Mouse (Mus musculus) adrenal gland, postnatal 14 days (tissue): ENCODE data around the gene Sestd1. TPM values are rescaled to one million over a fixed set of nuclear protein-coding genes. Genes with fewer than 3 reads are reported as not detected.

Experiments
- DNase-seq: peaks from one replicate; pipeline ENCODE4 v3.0.0; 2021; ENCODE audit warnings: mixed read lengths
- total RNA-seq: library from RNA; stranded (reverse); gene quantifications from 2 replicates; pipeline ENCODE4 v1.2.3, GENCODE M21; 2021

Sestd1 gene
- total RNA-seq, 1 experiment from 2014 or later: 15.5 TPM

DNA sequence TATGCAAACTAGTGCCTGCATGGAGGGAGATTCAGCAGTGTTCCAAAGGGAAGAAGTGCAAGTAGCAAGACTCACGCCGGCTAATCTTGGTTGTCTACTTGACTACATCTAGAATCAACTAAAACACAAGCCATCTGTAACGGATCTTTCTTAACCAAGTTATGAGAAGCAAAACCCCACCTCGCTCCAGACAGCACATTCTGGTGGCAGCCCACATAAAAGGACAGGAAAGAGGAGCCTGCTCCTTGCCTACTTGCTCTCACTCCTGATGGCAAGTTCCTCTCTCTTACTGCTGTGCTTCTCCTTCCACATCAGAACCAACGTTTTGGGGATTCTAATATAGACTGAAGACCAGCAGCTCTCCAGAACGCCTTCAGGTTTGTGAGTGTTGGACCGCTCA is 9.6 kb downstream of the Sestd1 start:
- no peak for DNase-seq

- DNase-seq: no peak
Observed at GRCm38 (mm10) chr2:77270136-77270535, 10.3 kb downstream of the Sestd1 start.

DNA sequence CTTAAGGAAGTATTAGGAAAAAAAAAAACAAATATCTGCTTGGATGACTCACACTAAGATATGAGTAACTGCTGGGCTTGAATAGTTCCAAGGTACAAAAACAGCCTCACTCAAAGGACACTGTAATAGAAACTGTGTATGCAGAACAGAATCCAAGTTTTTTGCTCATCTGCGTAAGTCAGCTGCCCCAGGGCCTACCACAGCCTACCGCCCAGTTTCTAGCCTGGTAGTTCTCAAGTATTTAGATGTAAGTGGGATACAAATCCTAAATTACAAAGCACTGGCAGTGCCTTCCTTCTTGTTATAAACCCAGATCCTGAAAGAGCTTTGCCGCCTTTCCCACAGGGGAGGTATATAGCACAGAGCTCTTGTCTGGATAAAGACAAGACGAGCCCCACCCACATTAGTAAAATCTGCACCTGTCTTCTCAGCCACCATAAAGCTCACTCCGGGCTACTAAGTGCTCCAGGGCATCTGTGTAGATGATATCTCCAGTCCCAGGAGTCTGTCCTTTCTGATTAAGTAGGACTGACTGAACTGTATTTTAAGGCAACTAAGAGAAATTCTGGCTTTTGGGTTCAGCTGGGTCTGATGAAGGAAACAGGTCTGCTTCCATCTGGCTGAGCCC is 11.7 kb downstream of the Sestd1 start:
- no peak for DNase-seq

- no peak for DNase-seq
Observed at GRCm38 (mm10) chr2:77266931-77267330, 13.5 kb downstream of the Sestd1 start.

- DNase-seq: peak; percentile 16
Observed at GRCm38 (mm10) chr2:77266011-77266410, 14.4 kb downstream of the Sestd1 start.

DNA sequence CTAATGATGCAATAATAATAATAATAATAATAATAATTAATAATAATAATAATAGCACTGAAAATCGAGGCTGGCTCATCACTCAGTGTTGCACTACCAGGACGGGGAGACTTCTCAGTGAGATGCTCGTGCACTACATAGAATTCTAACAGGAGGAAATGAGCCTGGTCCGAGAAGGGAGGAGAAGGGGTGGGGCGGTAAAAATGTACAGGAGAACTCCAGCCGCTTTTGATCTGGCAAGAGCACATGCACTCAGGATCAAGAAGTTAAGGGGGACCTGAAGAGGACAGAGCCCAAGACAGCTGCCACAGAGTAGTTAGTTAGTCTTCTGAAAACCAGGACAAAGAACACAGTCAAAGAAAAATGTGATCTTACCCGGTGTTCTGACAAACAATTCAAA is 15.1 kb downstream of the Sestd1 start:
- no peak for DNase-seq

DNA sequence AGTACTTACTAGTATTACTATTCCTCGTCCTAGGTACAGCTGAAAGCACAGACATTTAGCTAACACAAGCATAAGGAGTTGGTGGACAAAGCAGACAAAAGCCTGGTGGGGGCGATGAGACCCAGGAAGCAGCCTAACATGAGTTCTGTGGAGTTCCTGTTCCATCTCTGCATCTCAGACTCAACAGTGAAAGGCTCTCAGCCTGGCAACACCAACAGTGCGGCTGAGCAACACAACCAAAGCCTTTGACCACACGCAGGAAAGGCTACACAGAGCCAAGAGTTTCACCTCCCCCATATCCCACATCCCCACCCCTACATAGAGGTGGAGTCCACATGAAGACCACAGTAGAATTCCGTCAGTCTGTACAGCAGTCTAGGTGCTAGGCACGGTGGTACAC is 15.8 kb downstream of the Sestd1 start:
- DNase-seq: no peak

DNA sequence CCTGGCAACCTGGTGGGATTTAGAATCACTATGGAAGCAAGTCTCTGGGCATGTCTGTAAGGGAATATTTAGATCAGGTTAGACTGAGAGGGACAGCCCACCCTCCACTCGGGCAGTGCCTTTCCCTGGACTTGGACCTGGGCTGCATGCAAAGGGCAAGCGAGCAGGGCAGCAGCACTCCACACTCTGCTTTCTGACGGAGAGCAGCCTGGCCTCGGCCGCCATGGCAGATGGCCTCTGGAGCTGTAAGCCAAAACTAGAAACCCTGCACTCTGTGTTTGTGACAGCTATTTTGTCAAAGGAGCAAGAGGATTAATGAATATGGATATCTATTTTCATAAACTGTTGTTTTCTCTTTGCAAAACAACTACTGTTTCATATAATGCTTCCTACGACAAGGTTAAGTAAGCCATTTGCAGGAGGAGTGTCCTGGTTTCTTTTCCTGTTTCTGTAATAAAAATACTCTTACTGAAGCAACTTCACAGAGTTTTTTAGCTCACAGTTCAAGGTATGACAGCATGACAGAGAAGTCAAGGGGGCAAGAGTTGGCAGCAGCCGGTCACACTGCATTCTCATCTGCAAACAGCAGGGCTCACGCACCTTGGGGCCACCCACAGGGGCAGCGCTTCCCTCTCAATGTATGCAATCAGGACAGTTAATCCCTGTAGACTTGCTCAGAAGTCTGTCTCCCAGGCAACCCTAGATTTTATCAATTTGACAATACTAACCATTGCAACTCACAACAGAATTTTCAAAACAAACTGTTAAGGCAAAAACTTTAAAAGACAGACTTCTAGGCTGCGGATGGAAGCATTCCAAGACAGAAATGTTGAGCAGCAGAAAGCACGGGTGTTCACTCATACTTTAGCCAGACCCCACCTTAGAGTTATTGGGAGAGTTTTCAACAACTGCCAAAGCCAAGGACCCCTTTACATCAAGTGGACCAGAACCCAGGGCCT is 16.6 kb downstream of the Sestd1 start:
- no peak for DNase-seq

DNA sequence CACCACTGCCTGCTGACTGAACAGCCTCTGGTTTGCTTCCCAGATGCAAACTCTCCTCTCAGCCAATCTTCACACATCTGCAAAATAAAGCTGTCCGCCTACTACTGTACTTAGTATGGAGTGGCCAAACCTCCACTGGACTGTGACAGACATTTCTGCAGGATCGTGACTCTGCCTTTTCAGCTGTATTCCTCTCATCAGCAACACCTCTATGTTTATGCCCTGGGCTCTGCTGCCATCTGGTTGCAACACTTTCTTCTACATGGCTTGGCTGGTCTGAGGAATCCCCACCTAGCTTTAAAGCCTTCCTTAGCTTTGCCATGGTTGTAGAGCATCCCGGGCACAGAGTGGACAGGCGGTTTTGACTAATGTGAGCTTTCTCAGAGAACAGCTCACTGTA is 20.3 kb downstream of the Sestd1 start:
- no peak for DNase-seq

- DNase-seq: no peak
Observed at GRCm38 (mm10) chr2:77253227-77253626, 27.2 kb downstream of the Sestd1 start.

GRCm38 (mm10) chr2:77251736-77252135 is 28.7 kb downstream of the Sestd1 start:
- DNase-seq: no peak

DNA sequence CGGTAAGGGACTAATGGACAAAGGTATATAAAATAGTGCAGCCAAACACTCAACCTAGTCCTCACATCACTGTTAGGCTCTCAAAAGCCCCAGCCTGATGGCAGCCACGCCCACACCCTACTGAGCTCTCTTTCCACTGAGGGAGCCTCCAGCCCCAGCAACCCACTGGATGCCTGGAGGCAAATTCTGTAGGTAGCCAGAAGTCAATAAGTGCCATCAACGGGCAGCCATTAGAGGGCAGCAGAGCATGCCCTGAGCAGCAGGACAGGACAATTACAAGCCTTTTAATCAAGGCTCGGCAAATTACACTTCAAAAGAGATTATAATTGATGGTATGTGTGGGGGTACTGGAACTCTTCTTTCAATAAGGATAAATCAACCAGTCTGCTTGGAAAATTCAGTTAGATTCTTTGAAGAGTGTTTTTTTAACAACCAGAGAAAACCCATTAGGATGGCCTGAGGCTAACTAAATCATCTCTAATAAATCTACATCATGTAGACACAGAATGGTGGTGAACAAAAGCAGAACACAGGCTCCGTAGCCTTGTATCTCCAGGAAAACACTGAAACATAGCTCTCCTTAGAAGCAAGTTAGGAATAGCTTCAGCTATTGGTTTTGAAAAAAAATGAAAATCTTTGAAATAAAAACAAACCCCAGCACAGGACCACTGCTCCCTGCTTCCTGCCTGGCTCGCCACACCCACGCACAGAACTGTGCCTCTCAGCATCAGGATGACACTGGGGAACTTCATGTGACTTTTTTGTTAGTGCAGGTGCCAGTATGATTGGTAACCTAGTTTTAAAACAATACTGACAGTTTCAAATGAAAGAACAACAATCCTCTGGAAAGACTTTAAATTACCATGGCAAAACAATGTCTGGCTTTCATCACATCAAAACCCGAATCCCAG is 30.4 kb downstream of the Sestd1 start:
- DNase-seq: peak; percentile 64

GRCm38 (mm10) chr2:77248416-77248815 is 32.0 kb downstream of the Sestd1 start:
- DNase-seq: no peak

- DNase-seq: no peak
Observed at GRCm38 (mm10) chr2:77247200-77247830, 33.1 kb downstream of the Sestd1 start.

- DNase-seq: no peak
Observed at GRCm38 (mm10) chr2:77245806-77246205, 34.6 kb downstream of the Sestd1 start.

DNA sequence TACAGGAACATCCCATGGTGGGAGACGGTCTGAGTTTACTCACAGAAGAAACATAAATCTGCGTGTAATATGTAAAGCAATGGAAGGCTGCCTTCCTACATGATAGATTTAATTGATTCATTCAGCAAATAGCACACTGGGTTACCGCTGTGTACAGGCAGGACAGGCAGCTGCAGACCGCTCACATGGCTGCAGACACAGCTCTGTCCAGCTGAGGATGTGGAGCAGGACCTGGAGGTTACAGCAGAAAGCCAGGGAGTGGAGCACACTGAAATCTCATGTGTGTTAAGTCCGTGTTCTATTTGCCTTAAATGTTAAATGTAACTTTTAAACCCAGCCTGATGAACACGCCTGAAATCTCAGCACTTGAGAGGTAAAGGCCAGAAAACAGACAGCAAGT is 38.1 kb downstream of the Sestd1 start:
- DNase-seq: no peak

DNA sequence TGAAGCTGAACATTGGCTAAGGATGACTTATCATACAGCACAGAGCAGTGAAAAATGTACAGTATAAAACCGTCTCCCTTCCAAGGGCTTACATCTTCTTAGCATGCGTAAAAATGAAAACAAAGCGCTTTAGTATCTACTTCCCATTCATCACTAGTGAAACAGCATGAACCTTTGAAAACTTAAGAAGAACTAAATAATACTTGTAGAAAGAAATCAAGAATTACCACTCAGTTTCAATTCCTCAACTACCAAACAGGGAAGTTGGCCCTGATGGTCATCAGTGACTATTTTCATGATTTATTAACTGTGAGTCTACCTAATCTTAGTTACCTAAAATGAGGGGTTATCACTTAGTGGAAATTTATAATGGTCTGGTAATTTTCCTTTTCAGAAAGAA is 41.8 kb downstream of the Sestd1 start:
- DNase-seq: no peak

- no peak for DNase-seq
Observed at GRCm38 (mm10) chr2:77238046-77238445, 42.3 kb downstream of the Sestd1 start.

- DNase-seq: peak; percentile 17
Observed at GRCm38 (mm10) chr2:77236860-77237259, 43.5 kb downstream of the Sestd1 start.

DNA sequence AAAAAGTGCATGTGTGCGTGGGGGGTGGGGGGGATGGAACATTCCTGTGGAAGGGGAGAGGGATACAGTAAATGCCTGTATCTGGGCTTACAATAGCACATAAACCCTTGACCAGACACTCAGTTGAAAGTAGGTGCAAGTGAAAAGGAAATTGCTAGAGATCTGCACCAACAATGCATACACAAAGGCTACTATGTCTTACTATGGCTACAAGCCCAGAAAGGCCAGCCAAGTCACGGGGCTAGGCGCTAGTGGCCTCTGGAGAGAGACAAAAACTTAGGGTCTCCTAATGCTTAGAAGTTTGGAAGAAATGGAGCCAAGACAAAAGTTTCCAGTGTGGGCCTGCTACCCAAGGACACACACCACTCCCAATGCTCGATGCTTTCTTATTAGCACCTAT is 44.5 kb downstream of the Sestd1 start:
- no peak for DNase-seq

DNA sequence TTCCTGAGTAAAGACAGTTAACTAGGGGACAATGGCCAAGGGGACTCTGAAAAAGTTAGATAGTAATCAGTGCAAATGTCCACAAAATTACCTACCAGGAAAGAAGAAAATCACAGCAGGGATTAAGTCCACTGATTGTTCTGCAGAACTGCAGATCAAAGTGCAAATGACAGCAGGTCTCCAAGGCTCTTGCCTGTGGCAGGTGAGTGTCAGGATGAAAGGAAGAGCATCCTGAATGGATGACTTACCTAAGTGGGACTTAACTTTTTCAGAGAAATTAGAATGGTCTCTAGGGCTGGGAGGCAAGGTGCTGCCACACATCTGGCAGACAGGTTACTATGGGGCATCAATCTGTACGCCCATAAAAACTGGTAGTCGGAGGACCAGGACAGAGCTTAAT is 47.8 kb downstream of the Sestd1 start:
- no peak for DNase-seq

GRCm38 (mm10) chr2:77220960-77221359 is 59.4 kb downstream of the Sestd1 start:
- DNase-seq: no peak
